Mouse (Mus musculus) limb, embryonic 11.5 days (tissue): ENCODE data around the gene Med27. TPM values are rescaled to one million over a fixed set of nuclear protein-coding genes. Genes with fewer than 3 reads are reported as not detected.

ENCODE experiments used
- ATAC-seq: fragments of 200-750 bp; cut with Nextera tagmentation; 2 replicates; pipeline ENCODE4 v1.8.0; 2017; ENCODE audit warnings: low read depth; ENCODE audit not compliant: insufficient number of reproducible peaks, low FRiP score, low TSS enrichment
- DNase-seq: peaks from one replicate; pipeline ENCODE4 v3.0.0-alpha.2; 2015; ENCODE audit warnings: low spot score
- H3K27ac ChIP-seq: fragments of 300-500 bp; sonication (generic); replicated peaks from 2 replicates; pipeline ENCODE4 v1.5.1; 2014; ENCODE audit warnings: low read depth, mild to moderate bottlenecking, low read length
- H3K27me3 ChIP-seq: fragments of 300-500 bp; sonication (generic); 2 replicates; pipeline ENCODE4 v1.6.1; 2014; ENCODE audit warnings: mild to moderate bottlenecking, low read length, mixed read lengths; ENCODE audit not compliant: control insufficient read depth, insufficient read depth
- H3K36me3 ChIP-seq: fragments of 300-500 bp; sonication (generic); 2 replicates; pipeline ENCODE4 v1.6.1; 2014; ENCODE audit warnings: mild to moderate bottlenecking, low read length, moderate library complexity, mixed read lengths; ENCODE audit not compliant: control insufficient read depth, insufficient read depth
- H3K4me1 ChIP-seq: fragments of 300-500 bp; sonication (generic); 2 replicates; pipeline ENCODE4 v1.6.1; 2014; ENCODE audit warnings: low read length, mixed read lengths; ENCODE audit not compliant: control insufficient read depth, insufficient read depth
- H3K4me2 ChIP-seq: fragments of 300-500 bp; sonication (generic); 2 replicates; pipeline ENCODE4 v1.6.1; 2014; ENCODE audit warnings: low read depth, mild to moderate bottlenecking, moderate library complexity; ENCODE audit not compliant: severe bottlenecking
- H3K4me3 ChIP-seq: fragments of 300-500 bp; sonication (generic); 2 replicates; pipeline ENCODE4 v1.5.1; 2014; ENCODE audit warnings: low read depth, low read length
- H3K9ac ChIP-seq: fragments of 300-500 bp; sonication (generic); 2 replicates; pipeline ENCODE4 v1.6.1; 2014; ENCODE audit warnings: mild to moderate bottlenecking, low read length
- H3K9me3 ChIP-seq: fragments of 300-500 bp; sonication (generic); 2 replicates; pipeline ENCODE4 v1.6.1; 2016; ENCODE audit warnings: low read length; ENCODE audit not compliant: control insufficient read depth
- WGBS: fragments of 180-500 bp; shearing (Covaris S2); extraction: QIAGEN DNeasy Blood & Tissue Kit; methylation state at CpG from one replicate; pipeline ENCODE4 v1.1.7; 2014; 5-methylcytosine and 5-hydroxymethylcytosine counted together
- polyA plus RNA-seq: library from polyadenylated mRNA; unstranded; fragments of >200 nt; fragmentation: Nextera tagmentation; extraction: Ambion mirVana; gene quantifications from 2 replicates; pipeline ENCODE4 v1.2.1, GENCODE M21; 2014

The Med27 gene
- polyA plus RNA-seq, 1 experiment from 2014 or later, result 56.3 TPM

DNA sequence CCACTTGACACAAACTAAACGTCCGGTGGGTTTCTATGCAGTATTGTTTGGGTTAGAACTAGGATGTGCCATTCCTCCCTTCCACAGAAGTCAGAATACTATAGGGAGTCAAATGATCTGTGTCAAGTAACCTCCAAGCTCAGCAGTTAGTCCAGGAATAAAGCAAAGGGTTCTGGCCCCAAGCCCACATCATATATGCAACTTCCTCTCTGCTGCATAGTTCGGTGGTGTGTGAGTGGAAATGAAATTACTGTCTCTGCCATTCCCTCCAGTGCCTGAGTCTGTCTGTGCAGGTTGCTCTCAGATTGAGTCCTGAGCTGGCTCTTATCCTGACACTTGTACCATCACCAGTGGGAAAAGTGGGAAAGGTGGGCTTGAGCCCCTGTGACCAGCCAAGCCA, 65.8 kb downstream of the Med27 start:
- no peak overlapping the region for H3K4me2 ChIP-seq
- H3K27me3 ChIP-seq, result no peaks in the 10 kb centered on the region
- 0 out of 2 replicates have a peak, but pooled peaks cover 4% of the 10 kb centered on the region for H3K4me1 ChIP-seq
- ATAC-seq (no peak), DNase-seq (no peak)
- H3K9me3 ChIP-seq, result no peaks in the 10 kb centered on the region
- H3K27ac ChIP-seq, result no peak overlapping the region
- H3K4me3 ChIP-seq, result no peak overlapping the region
- 59% methylated on average over 3 of the region's 3 CpGs for WGBS
- H3K36me3 ChIP-seq, result no peaks in the 10 kb centered on the region
- no peak overlapping the region for H3K9ac ChIP-seq

- Histone ChIP-seq H3K27me3 (no peaks in the 10 kb centered on the region), H3K4me1 (no peaks in the 10 kb centered on the region; the same call in 1 of the 2 replicates), H3K27ac (no peak overlapping the region; the same call in 1 of the 2 replicates), H3K4me3 (no peak overlapping the region), H3K9me3 (no peaks in the 10 kb centered on the region), H3K36me3 (no peaks in the 10 kb centered on the region), H3K4me2 (no peak overlapping the region), H3K9ac (no peak overlapping the region)
- ATAC-seq, result no peak
- no peak for DNase-seq
- 66% methylated on average over 13 of the region's 13 CpGs for WGBS
Measured at GRCm38 (mm10) chr2:29413259-29413993, 66.8 kb downstream of the Med27 start.

DNA sequence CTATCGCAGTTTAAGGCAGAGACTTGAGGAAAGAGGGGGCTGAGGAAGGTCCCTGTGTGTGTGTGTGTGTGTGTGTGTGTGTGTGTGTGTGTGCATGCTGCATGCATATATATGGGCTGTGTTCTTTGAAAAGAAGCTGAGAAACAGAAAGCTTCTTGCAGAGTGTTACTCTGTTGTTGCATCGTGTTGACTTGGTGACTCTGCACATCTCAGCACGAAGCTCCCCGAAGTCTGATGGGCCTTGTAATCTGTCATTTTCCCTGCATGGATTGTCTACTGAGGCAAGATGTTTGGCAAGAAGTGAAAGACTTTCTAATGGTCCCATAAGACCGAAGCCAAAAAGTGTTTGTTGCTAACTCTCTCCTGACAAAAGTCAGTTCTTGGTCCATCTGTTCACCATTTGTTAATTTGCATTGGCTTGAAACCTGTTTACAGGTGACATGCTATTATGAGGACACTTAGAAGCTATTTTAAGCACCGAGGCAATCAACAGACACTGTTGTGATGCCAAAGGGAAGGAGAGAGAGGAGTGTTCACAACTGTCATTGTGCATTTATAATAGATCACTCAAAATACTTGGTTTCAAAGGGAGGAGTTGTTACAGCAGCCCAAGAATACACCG, 68.3 kb downstream of the Med27 start:
- Histone ChIP-seq H3K4me2 (no peak overlapping the region), H3K27ac (no peak overlapping the region), H3K36me3 (no peaks in the 10 kb centered on the region), H3K4me3 (no peak overlapping the region), H3K27me3 (no peaks in the 10 kb centered on the region), H3K9ac (no peak overlapping the region), H3K9me3 (no peaks in the 10 kb centered on the region), H3K4me1 (peaks cover 6% of the 10 kb centered on the region)
- 89% methylated on average over 7 of the region's 7 CpGs for WGBS
- no peak for ATAC-seq
- no peak for DNase-seq

DNA sequence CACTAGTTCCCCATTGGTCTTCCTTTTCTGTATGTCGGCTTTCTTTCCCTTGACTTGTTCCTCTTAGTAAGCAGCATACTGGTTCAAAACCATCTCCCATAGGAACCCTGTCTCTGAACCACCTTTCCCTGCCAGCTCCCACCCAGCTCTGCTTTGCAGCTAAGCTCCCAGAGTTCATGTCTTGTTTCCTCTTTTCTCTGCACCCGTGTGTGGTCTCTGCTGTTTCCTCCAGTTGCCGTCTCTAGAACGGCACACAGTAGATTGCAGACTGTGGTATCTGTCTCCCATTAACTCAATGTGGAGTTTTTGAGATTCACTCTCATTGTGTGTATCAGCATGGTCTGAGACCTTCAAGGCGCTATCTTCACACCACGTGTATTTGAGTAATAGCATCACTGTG, 71.9 kb downstream of the Med27 start:
- Histone ChIP-seq H3K27ac (no peak overlapping the region), H3K9me3 (no peaks in the 10 kb centered on the region), H3K4me3 (no peak overlapping the region), H3K4me2 (no peak overlapping the region), H3K9ac (no peak overlapping the region), H3K36me3 (no peaks in the 10 kb centered on the region), H3K4me1 (peaks cover 10% of the 10 kb centered on the region), H3K27me3 (no peaks in the 10 kb centered on the region)
- no peak for ATAC-seq
- no peak for DNase-seq
- 73% methylated on average over 6 of the region's 6 CpGs for WGBS

DNA sequence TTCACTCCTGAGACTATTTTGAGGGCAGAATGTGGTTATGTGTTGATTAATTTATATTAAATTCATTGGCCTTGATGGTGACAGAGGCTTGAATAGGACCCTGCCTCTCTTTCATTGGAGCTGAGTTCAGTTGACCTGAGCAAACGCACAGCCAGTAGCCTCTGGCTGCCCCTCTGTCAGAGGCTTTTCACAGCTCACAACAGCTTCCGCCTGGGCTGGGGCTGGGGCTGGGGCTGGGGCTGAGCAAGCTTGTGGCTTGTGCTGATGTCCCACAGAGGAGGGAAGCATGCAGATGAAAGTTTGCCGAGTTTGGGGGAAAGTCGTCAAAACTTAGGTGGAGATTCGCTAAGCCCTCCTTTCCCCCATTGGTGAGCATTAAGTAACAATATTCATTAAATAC, 72.8 kb downstream of the Med27 start:
- H3K27me3 ChIP-seq, result no peaks in the 10 kb centered on the region
- H3K9me3 ChIP-seq, result no peaks in the 10 kb centered on the region
- no peaks in the 10 kb centered on the region for H3K36me3 ChIP-seq
- 33% methylated on average over 5 of the region's 5 CpGs for WGBS
- peaks cover 10% of the 10 kb centered on the region for H3K4me1 ChIP-seq
- no peak overlapping the region for H3K27ac ChIP-seq
- no peak overlapping the region for H3K9ac ChIP-seq
- no peak overlapping the region for H3K4me3 ChIP-seq
- no peak overlapping the region for H3K4me2 ChIP-seq
- ATAC-seq (no peak), DNase-seq (no peak)

DNA sequence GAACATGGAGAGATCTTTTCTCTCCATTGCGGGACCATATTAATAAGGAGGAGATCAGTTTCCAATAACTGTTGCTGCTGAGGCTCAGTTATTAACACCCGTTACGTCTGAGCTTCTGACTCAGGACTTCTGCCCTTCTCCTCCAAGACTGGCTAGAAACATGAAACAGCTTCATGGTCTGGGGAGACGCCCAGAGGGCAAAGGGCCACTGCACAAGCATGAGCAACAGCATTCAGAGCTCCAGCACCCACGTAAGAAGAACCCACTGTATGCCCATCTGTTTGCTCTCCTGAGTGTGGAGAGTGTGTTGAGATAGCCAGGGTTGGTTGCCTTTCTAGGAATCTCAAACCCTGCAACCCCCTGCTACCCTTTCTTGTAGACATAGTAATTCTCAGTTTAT, 73.3 kb downstream of the Med27 start:
- Histone ChIP-seq H3K4me1 (peaks cover 10% of the 10 kb centered on the region), H3K27me3 (no peaks in the 10 kb centered on the region), H3K4me3 (no peak overlapping the region), H3K9me3 (no peaks in the 10 kb centered on the region), H3K27ac (no peak overlapping the region), H3K9ac (no peak overlapping the region), H3K36me3 (no peaks in the 10 kb centered on the region), H3K4me2 (no peak overlapping the region)
- ATAC-seq (no peak), DNase-seq (no peak)
- 62% methylated on average over 5 of the region's 5 CpGs for WGBS

DNA sequence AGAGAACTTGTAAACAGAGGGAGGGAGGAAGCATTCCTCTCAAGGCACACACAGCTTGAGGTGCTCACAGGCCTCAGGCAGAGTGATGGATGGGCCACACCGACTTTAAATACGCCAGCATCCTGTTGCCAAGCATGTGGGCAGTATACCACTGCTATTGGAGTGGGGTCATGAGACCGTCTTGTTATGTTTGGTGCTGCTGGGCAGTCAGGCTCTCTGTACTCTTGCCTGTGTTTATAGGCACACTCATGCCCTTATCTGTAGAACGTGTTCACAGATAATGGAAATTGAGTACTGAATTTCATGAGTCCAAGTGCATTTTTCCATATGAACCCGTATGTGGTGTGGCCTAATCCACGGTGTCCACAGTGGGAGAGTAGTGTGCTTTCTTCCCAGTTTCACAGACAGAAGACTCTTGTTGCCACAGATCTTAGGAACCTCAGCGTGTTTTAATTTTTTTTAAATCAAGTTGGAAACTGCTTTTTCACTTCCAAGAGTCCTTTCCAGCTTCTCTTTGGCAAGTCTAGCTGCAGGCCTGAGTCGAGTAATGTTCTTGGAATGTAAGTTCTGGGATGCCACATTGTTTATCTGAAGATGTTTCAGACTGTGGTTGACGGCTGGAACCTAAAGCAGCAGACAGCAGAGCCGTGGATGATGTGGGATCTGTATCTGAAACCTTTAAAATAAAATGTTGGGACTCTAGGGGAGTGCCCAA, 75.7 kb downstream of the Med27 start:
- no peak for ATAC-seq
- Histone ChIP-seq H3K4me2 (no peak overlapping the region), H3K9me3 (no peaks in the 10 kb centered on the region), H3K9ac (no peak overlapping the region), H3K27me3 (no peaks in the 10 kb centered on the region), H3K4me3 (no peak overlapping the region), H3K4me1 (peaks cover 10% of the 10 kb centered on the region), H3K27ac (no peak overlapping the region), H3K36me3 (no peaks in the 10 kb centered on the region)
- WGBS, result 70% methylated on average over 10 of the region's 10 CpGs
- DNase-seq, result no peak

GRCm38 (mm10) chr2:29423059-29423458, 76.4 kb downstream of the Med27 start:
- Histone ChIP-seq H3K4me3 (no peak overlapping the region), H3K27me3 (no peaks in the 10 kb centered on the region), H3K4me1 (peaks cover 10% of the 10 kb centered on the region), H3K4me2 (no peak overlapping the region), H3K27ac (no peak overlapping the region), H3K9me3 (no peaks in the 10 kb centered on the region), H3K9ac (no peak overlapping the region), H3K36me3 (no peaks in the 10 kb centered on the region)
- no peak for ATAC-seq
- DNase-seq, result no peak
- WGBS, result 78% methylated on average over 3 of the region's 3 CpGs
